Mouse (Mus musculus): Measurements from ENCODE around the gene Prss33.

DNA sequence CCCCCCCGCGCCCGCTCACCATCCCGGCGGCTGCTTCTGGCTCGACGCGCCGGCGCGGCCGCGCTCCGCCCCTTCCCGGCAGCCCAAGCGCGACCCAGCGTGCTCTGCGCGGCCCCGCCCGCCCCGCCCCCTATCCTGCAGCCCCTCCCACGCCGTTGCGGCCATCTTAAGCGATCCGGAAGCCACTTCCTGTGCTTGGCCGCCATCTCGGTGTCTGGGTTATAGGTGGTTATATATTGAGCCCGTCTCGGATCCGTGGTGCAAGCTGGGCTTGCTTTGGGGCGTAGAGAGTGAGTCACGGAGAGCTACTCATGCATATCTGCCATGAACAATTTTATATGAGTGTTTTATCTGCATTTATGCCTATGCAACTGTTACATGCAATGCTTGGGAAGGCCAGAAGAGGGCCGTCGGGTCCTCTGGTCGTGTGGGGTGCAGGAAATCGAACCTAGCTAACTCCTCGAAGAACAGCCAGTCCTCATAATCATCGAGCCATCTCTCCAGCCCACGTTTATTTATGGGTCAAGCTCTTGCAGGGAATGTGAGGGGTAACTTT, 6.7 kb downstream of the Prss33 start, which contains the start of gene Elob:
- peak; percentile 71 for TF ChIP-seq CTCF (IDR thresholded peaks at IDR 0.05; ENCODE audit: borderline replicate concordance, insufficient read depth, low read depth, low read length)
- TF ChIP-seq POLR2A (IDR thresholded peaks at IDR 0.05; ENCODE audit: borderline replicate concordance, insufficient read depth, low read length): peak; percentile 65; the same call in 1 of the 2 replicates
